Mouse (Mus musculus) liver, embryonic 12.5 days (tissue): ENCODE measurements around the gene Pdxp. TPM values are rescaled to one million over a fixed set of nuclear protein-coding genes. Genes with fewer than 3 reads are reported as not detected.

Source experiments
- ATAC-seq: fragments of 200-750 bp; cut with Nextera tagmentation; 2 replicates; pipeline ENCODE4 v1.8.0; 2017; ENCODE audit warnings: moderate number of reproducible peaks, mild to moderate bottlenecking, moderate library complexity
- H3K27ac ChIP-seq: fragments of 300-500 bp; sonication (generic); 2 replicates; pipeline ENCODE4 v1.5.1; 2016; ENCODE audit warnings: mild to moderate bottlenecking
- H3K27me3 ChIP-seq: fragments of 300-500 bp; sonication (generic); replicated peaks from 2 replicates; pipeline ENCODE4 v1.6.1; 2016; ENCODE audit warnings: mild to moderate bottlenecking, moderate library complexity
- H3K36me3 ChIP-seq: fragments of 300-500 bp; sonication (generic); 2 replicates; pipeline ENCODE4 v1.6.1; 2016; ENCODE audit warnings: mild to moderate bottlenecking, moderate library complexity
- H3K4me1 ChIP-seq: fragments of 300-500 bp; sonication (generic); 2 replicates; pipeline ENCODE4 v1.6.1; 2016
- H3K4me2 ChIP-seq: fragments of 300-500 bp; sonication (generic); 2 replicates; pipeline ENCODE4 v1.6.1; 2016; ENCODE audit warnings: mild to moderate bottlenecking, moderate library complexity
- H3K4me3 ChIP-seq: fragments of 300-500 bp; sonication (generic); 2 replicates; pipeline ENCODE4 v1.5.1; 2016; ENCODE audit warnings: mild to moderate bottlenecking, moderate library complexity
- H3K9ac ChIP-seq: fragments of 300-500 bp; sonication (generic); 2 replicates; pipeline ENCODE4 v1.6.1; 2016; ENCODE audit warnings: mild to moderate bottlenecking, moderate library complexity
- H3K9me3 ChIP-seq: fragments of 300-500 bp; sonication (generic); replicated peaks from 2 replicates; pipeline ENCODE4 v1.6.1; 2016; ENCODE audit warnings: mild to moderate bottlenecking, moderate library complexity
- WGBS: fragments of 180-500 bp; shearing (Covaris S2); methylation state at CpG from one replicate; pipeline ENCODE4 v1.1.7; 2016; ENCODE audit not compliant: insufficient replicate concordance; 5-methylcytosine and 5-hydroxymethylcytosine counted together
- polyA plus RNA-seq: library from polyadenylated mRNA; unstranded; fragments of >200 nt; fragmentation: Nextera tagmentation; extraction: Ambion mirVana; gene quantifications from 2 replicates; pipeline ENCODE4 v1.2.1, GENCODE M21; 2016

Gene Pdxp
- polyA plus RNA-seq, 1 experiment from 2014 or later, result 17.1 TPM

DNA sequence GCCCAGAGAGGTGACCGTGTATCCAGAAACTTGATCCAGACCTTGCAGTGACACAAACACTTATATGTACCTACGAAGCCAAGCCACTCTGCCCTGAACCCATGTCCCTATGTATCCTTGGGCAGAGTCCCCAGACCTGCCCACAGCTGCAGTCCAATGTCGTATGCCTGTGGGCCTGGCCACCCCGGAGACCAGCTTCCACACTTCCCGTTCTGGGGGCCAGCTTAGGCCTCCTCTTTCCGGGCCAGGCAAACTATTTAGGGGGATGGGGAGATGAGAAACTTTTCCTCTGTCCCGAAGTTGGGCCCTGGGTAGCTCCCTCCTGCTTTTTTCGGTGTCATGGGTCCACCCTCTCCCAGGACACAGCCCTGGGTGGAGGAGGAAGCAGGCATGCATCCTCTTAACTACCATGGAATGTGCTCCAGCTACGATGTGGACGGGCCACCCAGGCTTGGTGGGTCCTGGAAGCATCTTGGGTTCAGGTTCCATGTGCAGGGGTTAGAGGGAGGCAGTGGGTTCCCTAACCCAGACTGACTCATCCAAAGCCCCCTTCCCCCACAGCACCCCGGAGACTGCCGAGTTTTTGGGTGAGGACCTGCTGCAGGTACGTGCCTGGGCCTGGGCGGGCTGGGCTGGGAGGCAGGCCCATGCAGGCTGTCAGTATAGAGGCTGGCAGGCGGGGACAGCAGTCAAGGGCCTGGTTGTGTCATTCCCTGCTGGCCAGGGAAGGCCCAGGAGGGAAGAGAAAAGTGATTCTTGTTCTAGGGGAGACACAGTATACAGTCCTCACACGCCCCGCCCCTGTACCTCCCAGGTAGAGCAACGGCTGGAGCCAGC lies 12.9 kb upstream of the Pdxp start:
- Histone ChIP-seq H3K4me3 (peak overlapping the region; percentile 76), H3K27ac (peak overlapping the region; percentile 88), H3K9me3 (no peaks in the 10 kb centered on the region), H3K36me3 (peaks cover 46% of the 10 kb centered on the region), H3K9ac (peak overlapping the region; percentile 83), H3K4me2 (peak overlapping the region; percentile 90), H3K4me1 (peaks cover 69% of the 10 kb centered on the region), H3K27me3 (no peaks in the 10 kb centered on the region)
- ATAC-seq, result no peak
- 17% methylated on average over 18 of the region's 18 CpGs for whole genome bisulfite sequencing

GRCm38 (mm10) chr15:78901422-78901789 lies 12.3 kb upstream of the Pdxp start:
- H3K27me3 ChIP-seq, result no peaks in the 10 kb centered on the region
- no peak for ATAC-seq
- H3K9ac ChIP-seq, result peak overlapping the region; percentile 83
- no peaks in the 10 kb centered on the region for H3K9me3 ChIP-seq
- peak overlapping the region; percentile 76 for H3K4me3 ChIP-seq
- peak overlapping the region; percentile 90 for H3K4me2 ChIP-seq
- H3K36me3 ChIP-seq, result peaks cover 52% of the 10 kb centered on the region
- WGBS, result 64% methylated on average over 8 of the region's 8 CpGs
- peaks cover 63% of the 10 kb centered on the region for H3K4me1 ChIP-seq
- H3K27ac ChIP-seq, result peak overlapping the region; percentile 88; the same call in 1 of the 2 replicates

- no peak for ATAC-seq
Observed at GRCm38 (mm10) chr15:78903243-78903642, 10.5 kb upstream of the Pdxp start.

GRCm38 (mm10) chr15:78908399-78908798 lies 5.3 kb upstream of the Pdxp start:
- H3K36me3 ChIP-seq, result peaks cover 89% of the 10 kb centered on the region
- ATAC-seq, result no peak

More at GRCm38 (mm10) chr15:78903243-78903642, 10.5 kb upstream of the Pdxp start:
- H3K4me3 ChIP-seq, result no peak overlapping the region
- peaks cover 70% of the 10 kb centered on the region for H3K36me3 ChIP-seq
- H3K9ac ChIP-seq, result no peak overlapping the region
- no peaks in the 10 kb centered on the region for H3K9me3 ChIP-seq
- H3K4me1 ChIP-seq, result peaks cover 46% of the 10 kb centered on the region
- WGBS, result 10% methylated on average over 2 of the region's 2 CpGs
- H3K27ac ChIP-seq, result no peak overlapping the region
- peak overlapping the region; percentile 39 for H3K4me2 ChIP-seq
- H3K27me3 ChIP-seq, result no peaks in the 10 kb centered on the region

DNA sequence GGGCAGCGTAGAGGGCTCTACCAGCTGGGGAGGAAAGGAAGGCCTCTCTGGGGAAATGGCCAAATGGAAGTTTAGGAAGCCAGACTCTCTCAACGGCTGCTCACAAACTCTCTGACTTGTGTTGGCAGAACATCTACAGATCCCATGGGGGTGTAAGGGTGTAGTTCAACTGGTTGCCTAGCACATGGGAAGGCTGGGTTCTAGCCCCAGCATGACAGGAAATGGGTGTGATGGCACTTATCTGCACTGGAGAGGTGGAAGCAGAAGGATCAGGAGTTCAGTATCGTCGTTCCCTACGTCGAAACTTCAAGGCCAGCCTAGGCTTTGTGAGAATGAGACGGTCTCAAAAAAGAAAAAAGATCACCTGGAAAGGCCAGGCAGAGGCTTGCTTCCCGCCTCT lies 4.7 kb upstream of the Pdxp start:
- Histone ChIP-seq H3K4me2 (no peak overlapping the region), H3K9me3 (no peaks in the 10 kb centered on the region), H3K9ac (no peak overlapping the region), H3K27ac (no peak overlapping the region), H3K27me3 (no peaks in the 10 kb centered on the region), H3K4me1 (peaks cover 27% of the 10 kb centered on the region), H3K4me3 (no peak overlapping the region), H3K36me3 (peaks cover 84% of the 10 kb centered on the region)
- no peak for ATAC-seq
- 61% methylated on average over 8 of the region's 8 CpGs for WGBS

More at GRCm38 (mm10) chr15:78908399-78908798, 5.3 kb upstream of the Pdxp start:
- Histone ChIP-seq H3K4me3 (no peak overlapping the region), H3K9ac (no peak overlapping the region), H3K27ac (no peak overlapping the region), H3K27me3 (no peaks in the 10 kb centered on the region), H3K4me1 (peaks cover 25% of the 10 kb centered on the region), H3K4me2 (no peak overlapping the region), H3K9me3 (no peaks in the 10 kb centered on the region)
- WGBS, result 88% methylated on average over 7 of the region's 7 CpGs

- Histone ChIP-seq H3K4me2 (no peak overlapping the region), H3K36me3 (peaks cover 64% of the 10 kb centered on the region), H3K4me3 (no peak overlapping the region), H3K9ac (no peak overlapping the region), H3K27ac (no peak overlapping the region; the same call in 1 of the 2 replicates), H3K27me3 (no peaks in the 10 kb centered on the region), H3K9me3 (no peaks in the 10 kb centered on the region), H3K4me1 (peaks cover 57% of the 10 kb centered on the region)
- 36% methylated on average over 9 of the region's 9 CpGs for WGBS
- ATAC-seq, result no peak
Observed at GRCm38 (mm10) chr15:78912040-78912439, 1.7 kb upstream of the Pdxp start.

- peak overlapping the region; percentile 83 for H3K27ac ChIP-seq
- no peaks in the 10 kb centered on the region for H3K9me3 ChIP-seq
- peaks cover 61% of the 10 kb centered on the region for H3K36me3 ChIP-seq
- under 1% methylated on average over 87 of the region's 87 CpGs for WGBS
- H3K4me1 ChIP-seq, result peaks cover 58% of the 10 kb centered on the region
- no peaks in the 10 kb centered on the region for H3K27me3 ChIP-seq
- H3K4me2 ChIP-seq, result peak overlapping the region; percentile 100
- H3K4me3 ChIP-seq, result peak overlapping the region; percentile 71
- peak overlapping the region; percentile 81 for H3K9ac ChIP-seq
- ATAC-seq, result peak; percentile 46
Observed at GRCm38 (mm10) chr15:78914091-78914822, 538 bp downstream of the Pdxp start.

- peaks cover 66% of the 10 kb centered on the region for H3K4me1 ChIP-seq
- H3K36me3 ChIP-seq, result peaks cover 58% of the 10 kb centered on the region
- H3K27me3 ChIP-seq, result no peaks in the 10 kb centered on the region
- peak overlapping the region; percentile 100 for H3K4me2 ChIP-seq
- H3K9me3 ChIP-seq, result no peaks in the 10 kb centered on the region
- 39% methylated on average over 8 of the region's 8 CpGs for WGBS
- ATAC-seq, result no peak
- H3K4me3 ChIP-seq, result peak overlapping the region; percentile 71
- H3K27ac ChIP-seq, result 0 out of 2 replicates have a peak overlapping the region, but pooled peaks have one; percentile 83
- H3K9ac ChIP-seq, result peak overlapping the region; percentile 81
Observed at GRCm38 (mm10) chr15:78914823-78915659, 1.3 kb downstream of the Pdxp start.

DNA sequence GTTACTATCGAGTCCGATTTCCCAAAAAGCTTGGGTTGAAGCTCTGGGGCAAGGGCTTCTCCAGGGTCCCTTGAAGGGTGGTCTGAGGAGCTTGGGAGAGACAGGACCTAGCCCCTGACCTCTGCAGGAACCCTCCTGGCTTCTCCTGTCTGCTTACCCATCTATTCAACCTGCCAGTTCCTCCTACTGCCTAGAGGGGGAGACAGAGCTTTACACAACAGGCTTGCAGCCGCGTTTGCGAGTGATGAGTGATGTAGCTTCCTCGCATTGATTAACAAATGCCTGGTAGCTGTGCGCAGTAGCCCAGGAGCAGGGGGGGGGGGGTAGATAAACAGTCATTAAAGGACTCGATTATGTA lies 1.9 kb downstream of the Pdxp start:
- Histone ChIP-seq H3K9ac (no peak overlapping the region), H3K36me3 (peaks cover 55% of the 10 kb centered on the region), H3K4me1 (peaks cover 72% of the 10 kb centered on the region), H3K4me3 (peak overlapping the region; percentile 71), H3K4me2 (peak overlapping the region; percentile 100), H3K9me3 (no peaks in the 10 kb centered on the region), H3K27ac (0 out of 2 replicates have a peak overlapping the region, but pooled peaks have one; percentile 45), H3K27me3 (no peaks in the 10 kb centered on the region)
- WGBS, result 5% methylated on average over 8 of the region's 8 CpGs
- ATAC-seq, result peak; percentile 36

- peak overlapping the region; percentile 71; the same call in 1 of the 2 replicates for H3K4me3 ChIP-seq
- no peaks in the 10 kb centered on the region for H3K27me3 ChIP-seq
- peaks cover 73% of the 10 kb centered on the region for H3K4me1 ChIP-seq
- 80% methylated on average over 12 of the region's 12 CpGs for WGBS
- ATAC-seq, result no peak
- H3K36me3 ChIP-seq, result peaks cover 49% of the 10 kb centered on the region
- peak overlapping the region; percentile 100 for H3K4me2 ChIP-seq
- H3K9me3 ChIP-seq, result no peaks in the 10 kb centered on the region
- peak overlapping the region; percentile 44; the same call in 1 of the 2 replicates for H3K9ac ChIP-seq
- H3K27ac ChIP-seq, result peak overlapping the region; percentile 45; the same call in 1 of the 2 replicates
Observed at GRCm38 (mm10) chr15:78916052-78916826, 2.5 kb downstream of the Pdxp start.

DNA sequence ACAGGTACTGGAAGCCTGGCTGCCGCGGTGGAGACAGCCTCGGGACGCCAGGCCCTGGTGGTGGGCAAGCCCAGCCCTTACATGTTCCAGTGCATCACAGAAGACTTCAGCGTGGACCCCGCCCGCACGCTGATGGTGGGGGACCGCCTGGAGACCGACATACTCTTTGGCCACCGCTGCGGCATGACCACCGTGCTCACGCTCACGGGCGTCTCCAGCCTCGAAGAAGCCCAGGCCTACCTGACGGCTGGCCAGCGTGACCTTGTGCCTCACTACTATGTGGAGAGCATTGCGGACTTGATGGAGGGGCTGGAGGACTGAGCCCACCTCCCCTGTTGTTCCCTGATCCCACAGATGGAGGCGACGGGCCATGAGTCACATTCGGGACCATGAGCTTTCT lies 4.4 kb downstream of the Pdxp start:
- Histone ChIP-seq H3K4me1 (peaks cover 84% of the 10 kb centered on the region), H3K27ac (0 out of 2 replicates have a peak overlapping the region, but pooled peaks have one; percentile 13), H3K27me3 (no peaks in the 10 kb centered on the region), H3K36me3 (peaks cover 38% of the 10 kb centered on the region), H3K9me3 (no peaks in the 10 kb centered on the region), H3K4me3 (no peak overlapping the region), H3K9ac (no peak overlapping the region), H3K4me2 (no peak overlapping the region)
- ATAC-seq, result no peak
- 91% methylated on average over 23 of the region's 23 CpGs for WGBS
